Mouse (Mus musculus): ENCODE data around the gene Atp2a2.
"Not testable (repeated sequence)": the region's sequence is repeated elsewhere in the genome, so short reads cannot be mapped to it uniquely, and the experiment has no call there.

Atp2a2 gene

GRCm38 (mm10) chr5:122493035-122493434, 9.0 kb downstream of the Atp2a2 start:
- DNase-seq (ENCODE audit: low spot score), result no peak

DNA sequence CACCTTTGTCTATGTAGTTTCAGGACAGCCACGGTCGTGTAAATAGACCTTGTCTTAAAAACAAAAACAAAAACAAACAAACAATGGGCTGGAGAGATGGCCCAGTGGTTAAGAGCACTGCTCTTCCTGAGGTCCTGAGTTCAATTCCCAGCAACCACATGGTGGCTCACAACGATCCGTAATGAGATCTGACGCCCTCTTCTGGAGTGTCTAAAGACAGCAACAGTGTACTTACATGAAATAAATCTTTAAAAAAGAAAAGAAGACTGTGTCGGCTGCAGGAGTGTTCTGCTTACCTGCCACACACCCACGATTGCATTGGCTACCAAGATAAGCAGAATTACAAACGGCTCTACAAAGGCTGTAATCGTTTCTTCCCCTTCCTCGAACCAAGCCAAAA, 10.6 kb downstream of the Atp2a2 start:
- no peak for DNase-seq (ENCODE audit: low spot score)

DNA sequence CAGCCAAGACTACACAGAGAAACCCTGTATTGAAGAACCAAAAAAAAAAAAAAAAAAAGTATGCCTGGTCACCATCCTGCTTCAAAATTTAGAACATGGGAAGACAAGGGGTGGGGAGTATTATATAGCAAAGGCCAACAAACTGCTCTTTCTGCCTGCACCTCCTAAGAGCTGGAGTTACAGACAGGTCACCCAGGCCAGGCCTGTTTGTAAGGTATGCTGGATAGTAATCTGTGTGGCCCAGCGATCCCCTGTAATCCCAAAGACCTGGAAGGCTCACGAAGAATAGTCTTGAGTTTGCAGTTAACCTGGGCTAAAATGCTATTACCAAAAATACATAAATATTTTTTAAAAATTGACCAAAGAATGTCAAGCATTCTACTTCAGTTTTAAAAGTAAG, 11.9 kb downstream of the Atp2a2 start:
- no peak for DNase-seq (ENCODE audit: low spot score)

DNA sequence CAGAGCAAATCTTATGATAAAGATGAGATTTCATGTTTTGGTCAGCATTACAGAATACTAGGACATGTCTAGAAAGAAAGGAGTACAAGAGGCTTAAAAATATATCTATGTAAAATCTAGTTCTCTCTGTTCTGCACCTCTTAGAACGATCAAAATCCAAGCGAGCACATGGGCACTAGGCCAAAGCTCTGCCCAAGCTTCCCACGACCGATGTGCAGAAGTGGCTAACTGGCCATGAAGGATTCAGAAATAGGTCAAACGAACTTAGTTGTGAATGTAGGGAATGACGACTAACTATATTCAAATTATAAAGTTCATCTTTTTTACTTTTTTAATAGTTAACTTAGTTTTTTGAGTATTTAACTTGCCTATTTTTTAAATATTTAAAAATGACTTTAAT, 14.2 kb downstream of the Atp2a2 start:
- no peak for DNase-seq (ENCODE audit: low spot score)

GRCm38 (mm10) chr5:122486243-122486642, 15.8 kb downstream of the Atp2a2 start:
- not testable (repeated sequence) for DNase-seq (ENCODE audit: low spot score)

DNA sequence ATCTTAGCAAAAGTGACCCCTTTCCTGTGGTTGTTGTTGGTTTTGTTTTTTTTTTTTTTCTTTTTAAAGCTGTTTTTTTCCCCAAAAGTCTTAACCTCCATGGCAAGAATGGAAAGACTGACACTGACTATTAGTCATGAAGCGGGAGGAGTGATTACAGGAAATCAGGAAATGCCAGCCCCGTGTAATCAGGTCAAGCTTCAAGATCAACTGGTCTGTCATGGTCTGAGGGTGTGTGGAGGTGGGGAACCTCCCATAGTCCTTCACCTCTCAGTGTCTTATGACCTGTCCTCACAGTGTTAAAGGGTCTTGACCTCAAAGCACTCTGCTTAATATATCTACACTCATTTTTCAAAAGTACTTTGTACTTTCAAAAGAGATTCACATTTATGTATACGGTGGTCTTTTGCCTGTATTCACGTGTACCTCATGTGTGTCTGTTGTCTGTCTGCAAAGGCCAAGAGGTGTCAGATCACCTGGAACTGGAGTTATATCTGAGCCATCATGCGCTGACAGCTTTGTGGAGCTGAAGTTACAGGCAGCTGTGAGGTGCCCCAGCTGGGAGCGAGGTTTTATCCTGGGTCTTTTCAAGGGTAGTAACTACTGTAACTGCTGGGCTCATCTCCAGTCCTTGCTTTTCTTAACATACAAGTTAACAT, 19.2 kb downstream of the Atp2a2 start:
- no peak for DNase-seq (ENCODE audit: low spot score)

DNA sequence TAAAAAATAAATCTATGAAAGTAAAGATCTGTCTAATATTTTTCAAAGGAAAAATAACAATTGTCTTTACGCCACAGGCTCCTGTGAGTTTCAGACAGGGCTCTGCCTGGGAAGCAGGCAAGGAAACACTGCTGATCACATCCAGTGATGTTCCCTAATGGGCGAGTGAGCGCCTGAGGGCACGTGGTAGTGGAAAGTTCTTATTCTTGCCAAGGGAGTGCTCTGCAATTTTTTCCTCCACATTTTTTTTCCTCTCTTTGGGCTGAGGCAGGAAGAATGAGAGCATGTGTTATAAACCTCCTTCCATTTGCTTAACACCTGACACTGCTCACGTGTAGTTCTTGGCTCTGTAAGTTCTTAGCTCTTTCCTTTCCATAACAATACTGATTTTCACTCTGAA, 20.2 kb downstream of the Atp2a2 start:
- no peak for DNase-seq (ENCODE audit: low spot score)

- no peak for DNase-seq (ENCODE audit: low spot score)
These were observed 22.9 kb downstream of the Atp2a2 start for GRCm38 (mm10) chr5:122479131-122479530.

GRCm38 (mm10) chr5:122477492-122477891, 24.5 kb downstream of the Atp2a2 start:
- no peak for DNase-seq (ENCODE audit: low spot score)

GRCm38 (mm10) chr5:122476078-122476477, 25.9 kb downstream of the Atp2a2 start:
- no peak for DNase-seq (ENCODE audit: low spot score)

DNA sequence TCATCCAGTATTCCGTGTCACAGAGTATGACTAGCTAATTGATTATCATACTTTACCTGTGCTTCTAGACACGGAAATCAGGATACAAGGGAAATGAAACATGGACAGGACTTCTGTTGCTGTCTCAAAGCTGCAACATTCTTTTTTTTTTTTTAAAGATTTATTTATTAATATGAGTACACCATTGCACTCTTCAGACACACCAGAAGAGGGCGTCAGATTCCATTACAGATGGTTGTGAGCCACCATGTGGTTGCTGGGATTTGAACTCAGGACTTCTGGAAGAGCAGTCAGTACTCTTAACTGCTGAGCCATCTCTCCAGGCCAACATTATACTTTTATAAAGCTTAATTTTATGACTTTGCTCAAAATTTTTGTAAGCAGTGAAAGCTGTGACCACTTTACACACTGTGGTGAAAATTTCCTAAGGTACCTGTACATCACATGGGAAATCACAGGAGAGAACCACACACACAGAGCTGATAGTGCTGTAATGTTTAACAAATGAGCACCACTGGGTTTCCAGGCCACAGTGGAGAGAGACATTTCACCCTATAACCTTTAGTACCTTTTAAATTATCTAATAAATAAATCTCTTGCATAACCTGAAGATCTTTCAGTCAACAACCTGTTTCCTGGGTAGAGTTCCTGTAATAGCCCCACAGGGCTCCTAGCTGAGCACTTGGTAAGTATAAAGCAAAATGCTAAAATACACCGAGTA, 27.2 kb downstream of the Atp2a2 start:
- DNase-seq (ENCODE audit: low spot score), result no peak

GRCm38 (mm10) chr5:122471658-122472057, 30.4 kb downstream of the Atp2a2 start:
- no peak for DNase-seq (ENCODE audit: low spot score)

DNA sequence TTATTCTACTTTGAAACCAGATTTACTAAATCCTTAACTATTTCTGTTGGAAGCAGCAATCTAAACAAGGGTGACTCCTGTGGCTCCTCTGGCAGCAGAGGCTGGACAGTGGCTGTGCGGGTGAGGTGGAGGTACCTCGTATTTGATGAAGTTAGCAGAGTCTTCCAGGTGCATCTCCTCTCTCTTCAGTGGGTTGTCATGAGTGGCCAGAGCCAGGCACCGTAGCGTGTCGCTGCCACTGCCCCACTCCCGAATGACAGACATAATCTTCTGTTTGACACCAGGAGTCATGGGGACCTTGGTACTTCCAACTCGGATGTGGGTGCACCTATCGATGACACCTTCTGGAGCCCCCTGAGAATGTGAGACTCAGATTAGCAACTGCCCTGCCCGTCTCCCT, 40.6 kb downstream of the Atp2a2 start:
- no peak for DNase-seq (ENCODE audit: low spot score)

DNA sequence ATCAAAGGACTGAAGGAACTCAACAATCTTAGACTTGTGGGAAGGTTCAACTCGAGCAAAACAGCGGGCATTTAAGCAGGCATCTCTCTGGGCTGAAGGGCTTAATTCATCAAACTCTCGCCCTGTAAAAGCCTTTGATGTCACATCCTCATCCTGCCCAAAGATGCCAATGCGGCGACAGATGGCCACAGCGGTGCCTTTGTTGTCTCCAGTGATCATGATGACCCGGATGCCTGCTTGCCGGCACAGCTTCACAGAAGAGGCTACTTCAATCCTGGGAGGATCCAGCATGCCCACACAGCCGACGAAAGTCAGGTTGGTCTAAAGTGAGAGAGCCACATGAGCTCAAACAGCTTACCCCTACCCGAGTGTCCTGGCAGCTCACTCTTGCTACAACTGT, 41.4 kb downstream of the Atp2a2 start:
- DNase-seq (ENCODE audit: low spot score), result no peak

GRCm38 (mm10) chr5:122459335-122459734, 42.7 kb downstream of the Atp2a2 start:
- DNase-seq (ENCODE audit: low spot score), result no peak

- DNase-seq (ENCODE audit: low spot score), result no peak
These were observed 44.0 kb downstream of the Atp2a2 start for GRCm38 (mm10) chr5:122458066-122458465.

- not testable (repeated sequence) for DNase-seq (ENCODE audit: low spot score)
These were observed 45.0 kb downstream of the Atp2a2 start for GRCm38 (mm10) chr5:122457054-122457453.

DNA sequence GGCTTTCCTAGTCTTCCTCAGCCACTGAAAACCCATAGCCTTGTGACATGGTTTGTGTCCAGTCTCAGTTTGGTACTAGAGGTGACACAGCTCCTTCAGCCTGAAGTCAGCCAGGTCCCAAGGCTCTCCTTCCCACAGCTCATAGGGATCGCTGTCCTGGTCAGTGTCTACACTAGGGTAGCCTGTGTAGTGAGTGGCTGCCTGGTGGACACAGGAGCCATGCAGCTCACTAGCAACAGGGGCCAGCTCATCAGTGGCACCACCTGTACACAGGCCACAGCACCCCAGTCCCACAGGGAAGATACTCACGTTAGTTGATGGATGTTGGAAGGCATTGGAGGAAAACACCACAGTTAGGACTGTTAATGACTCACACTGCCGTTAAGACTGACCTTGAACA, 46.4 kb downstream of the Atp2a2 start:
- DNase-seq (ENCODE audit: low spot score), result no peak

DNA sequence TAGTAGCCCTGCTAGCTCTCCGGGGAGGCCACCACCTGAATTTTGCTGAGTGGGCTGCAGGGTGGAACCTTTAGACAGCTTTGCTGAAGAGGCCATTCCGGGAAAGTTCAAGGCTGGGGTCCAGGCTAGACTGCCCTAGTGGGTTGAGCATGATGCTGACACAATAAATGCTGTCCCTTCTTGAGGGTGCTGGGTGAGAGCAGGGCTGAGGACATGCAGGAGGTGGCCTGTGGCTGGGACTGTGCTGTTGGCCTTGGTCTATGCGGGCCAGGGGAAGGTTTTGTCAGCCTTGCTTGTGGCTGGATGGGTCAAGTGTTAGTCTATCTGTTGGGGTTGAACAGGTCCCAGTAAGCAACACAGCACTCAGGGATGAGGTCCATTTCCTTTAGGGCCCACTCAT, 47.1 kb downstream of the Atp2a2 start:
- no peak for DNase-seq (ENCODE audit: low spot score)

DNA sequence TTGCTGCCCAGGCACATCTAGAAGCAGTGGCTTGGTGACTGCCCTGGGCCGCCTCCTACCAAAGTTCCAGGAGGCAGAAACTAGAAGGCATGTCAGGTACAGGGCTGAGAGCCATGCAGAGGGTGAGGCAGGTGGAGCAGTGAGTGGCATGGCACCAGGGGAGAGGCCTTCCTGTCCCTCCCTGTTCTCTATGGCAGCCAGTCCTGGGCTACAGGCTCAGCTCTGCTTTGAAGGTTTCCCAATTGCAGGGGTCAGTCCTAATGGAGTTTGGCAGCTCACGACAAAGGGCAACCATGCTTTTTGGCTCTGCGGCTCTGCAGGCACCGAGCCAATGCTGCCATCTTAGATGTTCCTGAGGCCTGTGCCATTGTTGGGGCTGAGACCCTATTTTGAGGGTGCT, 47.6 kb downstream of the Atp2a2 start:
- no peak for DNase-seq (ENCODE audit: low spot score)

GRCm38 (mm10) chr5:122453188-122453587, 48.8 kb downstream of the Atp2a2 start:
- no peak for DNase-seq (ENCODE audit: low spot score)

- no peak for DNase-seq (ENCODE audit: low spot score)
These were observed 49.8 kb downstream of the Atp2a2 start for GRCm38 (mm10) chr5:122452194-122452593.

DNA sequence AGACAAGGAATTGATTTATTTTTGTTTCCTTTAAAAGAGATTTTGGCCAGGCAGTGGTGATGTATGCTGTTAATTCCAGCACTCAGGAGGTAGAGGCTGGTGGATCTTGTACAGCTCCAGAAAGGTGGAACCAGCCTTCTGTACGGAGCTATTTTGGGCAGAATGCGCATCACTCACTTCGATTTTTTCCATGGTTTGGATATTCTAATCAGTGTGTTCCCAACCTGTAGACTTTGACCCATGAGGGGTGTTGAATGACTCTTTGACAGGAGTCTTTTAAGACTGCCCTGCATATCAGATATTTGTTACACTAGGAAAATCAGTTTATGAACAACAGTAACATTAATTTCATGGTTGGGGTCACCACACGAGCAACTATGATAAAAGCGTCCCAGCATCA, 50.7 kb downstream of the Atp2a2 start:
- DNase-seq (ENCODE audit: low spot score), result no peak

DNA sequence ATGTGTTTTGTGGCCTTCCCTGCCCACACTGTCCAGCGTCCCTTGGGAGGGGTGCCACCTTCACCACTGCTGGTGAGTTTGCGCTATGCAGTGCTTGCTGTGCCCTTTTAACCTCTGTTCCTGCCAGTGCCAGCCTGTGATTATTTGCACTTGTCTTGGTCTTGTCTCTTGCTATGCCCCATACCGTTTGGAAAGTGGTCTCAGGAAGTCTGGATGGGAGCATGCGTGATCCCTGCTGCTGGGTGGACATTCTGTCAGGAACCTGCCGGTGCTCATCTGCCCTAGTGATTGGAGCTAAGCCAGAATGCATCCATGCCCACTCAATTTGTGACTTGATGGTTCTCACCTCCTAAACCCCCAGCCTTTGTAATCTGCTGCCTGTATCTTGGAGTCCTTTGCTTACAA, 51.1 kb downstream of the Atp2a2 start:
- no peak for DNase-seq (ENCODE audit: low spot score)
